Mouse (Mus musculus) embryonic fibroblast, embryonic 13.5 days (primary cell): ENCODE measurements around the gene Tspoap1.

ENCODE experiments used
- CTCF ChIP-seq: IDR thresholded peaks from 2 replicates; pipeline ENCODE4 v1.5.1; 2011; ENCODE audit warnings: mild to moderate bottlenecking, control low read depth, low read length, moderate library complexity, borderline replicate concordance; ENCODE audit not compliant: insufficient read depth
- POLR2A ChIP-seq: IDR thresholded peaks from 2 replicates; pipeline ENCODE4 v1.6.1; 2011; ENCODE audit warnings: low read depth, mild to moderate bottlenecking, control low read depth, low read length, moderate library complexity

- TF ChIP-seq CTCF (no peak), POLR2A (no peak)
Measured at GRCm38 (mm10) chr11:87821502-87821901, 61.2 kb downstream of the Tspoap1 start.
